Mouse (Mus musculus): ENCODE results near the gene Dse.

DNA sequence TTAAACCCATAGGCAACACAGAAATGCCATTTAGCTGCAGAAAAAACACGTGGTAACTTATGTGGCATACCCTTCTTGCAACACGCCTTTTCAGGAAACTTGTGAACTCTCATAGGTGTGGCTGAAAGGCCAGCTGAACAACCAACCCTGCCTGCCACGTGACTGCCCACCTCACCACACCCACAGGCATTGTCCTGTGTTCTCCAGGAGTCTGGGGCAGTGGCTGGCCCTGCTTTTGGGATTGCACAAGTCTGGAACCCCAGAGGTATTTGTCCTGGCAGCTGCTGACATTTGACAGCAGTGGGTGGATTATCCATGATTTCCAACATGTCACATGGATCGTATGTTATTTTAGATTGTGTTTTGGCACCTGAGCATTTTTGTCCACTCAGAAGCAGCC, 67.7 kb downstream of the Dse start:
- no peak for TF ChIP-seq TAL1 (IDR thresholded peaks at IDR 0.05; ENCODE audit: low read length)
- no peak for TF ChIP-seq GATA1 (IDR thresholded peaks at IDR 0.05; ENCODE audit: low read length)
